Mouse (Mus musculus) liver, embryonic 16.5 days (tissue): ENCODE results near the gene AI413582. TPM values are rescaled to one million over a fixed set of nuclear protein-coding genes. Genes with fewer than 3 reads are reported as not detected.

Experiments used
- ATAC-seq: fragments of 200-750 bp; cut with Nextera tagmentation; 2 replicates; pipeline ENCODE4 v1.8.0; 2017; ENCODE audit warnings: low read depth, mild to moderate bottlenecking, moderate number of reproducible peaks, moderate library complexity
- H3K27ac ChIP-seq: fragments of 300-500 bp; sonication (generic); 2 replicates; pipeline ENCODE4 v1.5.1; 2014; ENCODE audit warnings: mild to moderate bottlenecking, low read length
- H3K27me3 ChIP-seq: fragments of 300-500 bp; sonication (generic); 2 replicates; pipeline ENCODE4 v1.6.1; 2014; ENCODE audit warnings: low read depth, low read length, mixed read lengths; ENCODE audit not compliant: control insufficient read depth, insufficient read depth
- H3K36me3 ChIP-seq: fragments of 300-500 bp; sonication (generic); 2 replicates; pipeline ENCODE4 v1.6.1; 2014; ENCODE audit warnings: mild to moderate bottlenecking; ENCODE audit not compliant: control insufficient read depth, insufficient read depth
- H3K4me1 ChIP-seq: fragments of 300-500 bp; sonication (generic); 2 replicates; pipeline ENCODE4 v1.6.1; 2014; ENCODE audit warnings: low read depth, low read length, mixed read lengths; ENCODE audit not compliant: control insufficient read depth
- H3K4me2 ChIP-seq: fragments of 300-500 bp; sonication (generic); 2 replicates; pipeline ENCODE4 v1.6.1; 2014; ENCODE audit warnings: low read depth, low read length, mixed read lengths
- H3K4me3 ChIP-seq: fragments of 300-500 bp; sonication (generic); 2 replicates; pipeline ENCODE4 v1.5.1; 2014; ENCODE audit warnings: low read depth, mild to moderate bottlenecking, low read length
- H3K9ac ChIP-seq: fragments of 300-500 bp; sonication (generic); 2 replicates; pipeline ENCODE4 v1.6.1; 2014; ENCODE audit warnings: low read depth, low read length
- H3K9me3 ChIP-seq: fragments of 300-500 bp; sonication (generic); replicated peaks from 2 replicates; pipeline ENCODE4 v1.6.1; 2016; ENCODE audit warnings: low read length; ENCODE audit not compliant: control insufficient read depth
- WGBS: fragments of 180-500 bp; shearing (Covaris S2); extraction: QIAGEN DNeasy Blood & Tissue Kit; methylation state at CpG from one replicate; pipeline ENCODE4 v1.1.7; 2014; ENCODE audit not compliant: insufficient replicate concordance; 5-methylcytosine and 5-hydroxymethylcytosine counted together
- polyA plus RNA-seq: library from polyadenylated mRNA; unstranded; fragments of >200 nt; fragmentation: Nextera tagmentation; extraction: Ambion mirVana; gene quantifications from 2 replicates; pipeline ENCODE4 v1.2.1, GENCODE M21; 2015

Gene AI413582
- polyA plus RNA-seq, 1 experiment from 2014 or later = 10.5 TPM

DNA sequence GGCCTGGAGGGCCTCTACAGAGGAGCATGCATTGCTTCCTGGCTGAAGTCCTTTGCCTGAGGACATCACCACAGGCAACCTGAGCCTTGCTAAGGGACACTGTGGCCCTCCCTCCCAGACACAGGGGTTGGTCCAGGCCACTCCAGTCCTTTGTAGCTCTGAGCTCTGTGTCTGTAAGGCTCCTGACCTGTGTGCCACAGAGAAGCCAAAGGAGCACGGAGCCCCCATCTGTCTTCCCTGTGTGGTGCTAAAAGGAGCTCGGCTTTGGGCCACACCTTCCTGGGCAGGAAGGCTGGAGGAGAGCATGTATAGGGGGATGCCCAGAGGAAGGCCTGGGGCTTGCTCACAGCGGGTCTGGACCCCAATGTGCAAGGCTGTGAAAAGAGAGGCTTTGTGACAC lies 23.6 kb downstream of the AI413582 start:
- WGBS = 65% methylated on average over 3 of the region's 3 CpGs
- no peak for ATAC-seq
- H3K27me3 ChIP-seq = no peaks in the 10 kb centered on the region
- H3K4me2 ChIP-seq = no peak overlapping the region
- no peak overlapping the region for H3K27ac ChIP-seq
- no peak overlapping the region for H3K4me3 ChIP-seq
- no peaks in the 10 kb centered on the region for H3K4me1 ChIP-seq
- H3K9me3 ChIP-seq = no peaks in the 10 kb centered on the region
- no peaks in the 10 kb centered on the region for H3K36me3 ChIP-seq
- no peak overlapping the region for H3K9ac ChIP-seq

DNA sequence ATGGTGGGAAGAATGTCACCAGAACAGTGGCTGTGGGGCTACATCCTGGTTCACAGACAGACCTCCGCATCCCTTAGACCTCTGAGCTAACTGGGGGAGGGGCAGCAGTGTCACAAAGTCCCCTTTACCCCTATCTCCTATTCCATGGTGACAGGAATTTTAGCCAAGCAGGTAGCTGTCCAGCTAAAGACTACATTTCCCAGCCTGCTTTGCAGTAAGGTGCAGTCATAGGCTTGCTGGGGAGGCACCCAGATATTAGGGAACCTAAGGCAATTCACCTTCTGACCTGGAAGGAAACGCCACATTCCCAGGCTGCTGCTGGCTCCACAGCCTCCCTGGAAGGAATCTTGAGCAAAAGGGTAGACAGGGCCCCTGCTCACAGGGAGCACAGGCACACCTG lies 24.3 kb downstream of the AI413582 start:
- Histone ChIP-seq H3K27ac (no peak overlapping the region), H3K9ac (no peak overlapping the region), H3K36me3 (no peaks in the 10 kb centered on the region), H3K4me2 (no peak overlapping the region), H3K27me3 (no peaks in the 10 kb centered on the region), H3K9me3 (no peaks in the 10 kb centered on the region), H3K4me3 (no peak overlapping the region), H3K4me1 (no peaks in the 10 kb centered on the region)
- 68% methylated on average over 2 of the region's 2 CpGs for WGBS
- no peak for ATAC-seq

GRCm38 (mm10) chr17:27534718-27535117 lies 30.8 kb downstream of the AI413582 start:
- Histone ChIP-seq H3K36me3 (no peaks in the 10 kb centered on the region), H3K9ac (no peak overlapping the region), H3K27me3 (no peaks in the 10 kb centered on the region), H3K4me2 (no peak overlapping the region), H3K4me3 (no peak overlapping the region), H3K27ac (no peak overlapping the region), H3K4me1 (peaks cover 6% of the 10 kb centered on the region), H3K9me3 (no peaks in the 10 kb centered on the region)
- ATAC-seq = no peak
- 3% methylated on average over 10 of the region's 10 CpGs for WGBS

DNA sequence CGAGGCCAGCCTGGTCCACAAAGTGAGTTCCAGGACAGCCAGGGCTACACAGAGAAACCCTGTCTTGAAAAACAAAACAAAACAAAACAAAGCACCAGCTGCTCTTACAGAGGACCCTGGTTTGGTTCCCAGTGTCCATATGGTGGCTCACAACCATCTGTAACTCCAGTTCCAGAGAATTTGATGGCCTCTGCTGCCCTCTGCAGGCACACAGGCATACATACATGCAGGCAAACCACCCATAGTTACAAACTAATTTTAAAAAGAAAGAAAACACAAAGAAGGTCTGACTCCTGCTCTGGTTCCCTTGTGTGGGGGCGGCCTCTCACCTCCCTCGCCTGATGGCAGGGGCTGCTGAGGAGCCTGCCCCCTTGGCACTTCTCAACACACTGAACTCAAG lies 32.2 kb downstream of the AI413582 start:
- Histone ChIP-seq H3K4me1 (peaks cover 6% of the 10 kb centered on the region), H3K4me3 (no peak overlapping the region), H3K36me3 (no peaks in the 10 kb centered on the region), H3K27me3 (no peaks in the 10 kb centered on the region), H3K4me2 (no peak overlapping the region), H3K9ac (no peak overlapping the region), H3K9me3 (no peaks in the 10 kb centered on the region), H3K27ac (no peak overlapping the region)
- ATAC-seq = no peak
- 73% methylated on average over 3 of the region's 3 CpGs for WGBS

DNA sequence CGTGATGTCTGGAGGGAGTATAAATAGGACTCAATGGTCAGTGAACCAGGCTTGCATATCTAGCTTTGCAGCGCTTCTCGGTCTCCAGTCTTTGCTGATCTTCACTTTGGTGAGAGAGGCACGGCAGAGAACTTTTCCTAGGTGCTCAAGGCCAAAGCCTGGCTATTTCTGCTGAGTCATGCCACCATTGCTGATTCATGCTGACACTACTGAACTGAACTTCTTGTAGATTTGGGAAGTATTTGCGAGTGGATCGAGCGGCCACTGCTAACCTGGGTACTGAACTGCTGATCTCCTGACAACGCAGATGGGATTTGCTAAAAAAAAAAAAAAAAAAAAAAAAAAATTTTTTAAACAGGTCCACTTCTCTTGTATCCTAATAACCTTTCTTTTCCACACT lies 33.5 kb downstream of the AI413582 start:
- H3K4me2 ChIP-seq = peak overlapping the region; percentile 13; the same call in 1 of the 2 replicates
- no peak overlapping the region for H3K27ac ChIP-seq
- no peaks in the 10 kb centered on the region for H3K9me3 ChIP-seq
- H3K4me3 ChIP-seq = no peak overlapping the region
- no peak overlapping the region for H3K9ac ChIP-seq
- no peaks in the 10 kb centered on the region for H3K36me3 ChIP-seq
- peaks cover 6% of the 10 kb centered on the region for H3K4me1 ChIP-seq
- no peaks in the 10 kb centered on the region for H3K27me3 ChIP-seq
- WGBS = 59% methylated on average over 8 of the region's 8 CpGs
- ATAC-seq = no peak

- Histone ChIP-seq H3K4me2 (no peak overlapping the region), H3K36me3 (no peaks in the 10 kb centered on the region), H3K9ac (no peak overlapping the region), H3K9me3 (no peaks in the 10 kb centered on the region), H3K4me1 (peaks cover 4% of the 10 kb centered on the region; the same call in 1 of the 2 replicates), H3K27ac (no peak overlapping the region), H3K27me3 (no peaks in the 10 kb centered on the region), H3K4me3 (no peak overlapping the region)
- ATAC-seq = no peak
- 71% methylated on average over 5 of the region's 5 CpGs for WGBS
Measured at GRCm38 (mm10) chr17:27528767-27529166, 36.8 kb downstream of the AI413582 start.

- H3K9ac ChIP-seq = no peak overlapping the region
- H3K4me3 ChIP-seq = no peak overlapping the region
- no peak overlapping the region for H3K27ac ChIP-seq
- no peak overlapping the region for H3K4me2 ChIP-seq
- no peaks in the 10 kb centered on the region for H3K36me3 ChIP-seq
- 50% methylated on average over 8 of the region's 8 CpGs for WGBS
- no peaks in the 10 kb centered on the region for H3K27me3 ChIP-seq
- no peak for ATAC-seq
- H3K4me1 ChIP-seq = peaks cover 4% of the 10 kb centered on the region; the same call in 1 of the 2 replicates
- H3K9me3 ChIP-seq = no peaks in the 10 kb centered on the region
Measured at GRCm38 (mm10) chr17:27528030-27528429, 37.5 kb downstream of the AI413582 start.

DNA sequence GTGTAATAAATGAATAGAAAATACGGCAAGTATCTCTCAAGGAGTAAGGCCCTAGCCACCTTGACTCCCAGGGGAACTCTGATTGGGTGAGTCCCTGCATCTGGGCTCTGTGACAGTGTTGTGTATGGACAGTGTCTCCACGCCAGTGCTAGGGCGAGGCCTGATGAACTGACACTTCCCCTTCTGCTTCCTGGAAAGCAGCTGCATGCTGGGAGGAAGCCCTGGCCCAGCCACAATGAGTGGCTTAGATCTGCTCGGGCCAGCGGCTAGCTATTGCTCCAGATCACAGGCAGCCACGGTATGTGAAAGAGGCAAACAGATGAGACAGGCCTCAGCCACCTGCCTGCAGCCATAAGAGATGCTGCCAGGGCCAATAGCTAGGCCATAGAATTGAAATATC lies 38.4 kb downstream of the AI413582 start:
- ATAC-seq = no peak
- no peak overlapping the region for H3K27ac ChIP-seq
- 32% methylated on average over 6 of the region's 6 CpGs for WGBS

DNA sequence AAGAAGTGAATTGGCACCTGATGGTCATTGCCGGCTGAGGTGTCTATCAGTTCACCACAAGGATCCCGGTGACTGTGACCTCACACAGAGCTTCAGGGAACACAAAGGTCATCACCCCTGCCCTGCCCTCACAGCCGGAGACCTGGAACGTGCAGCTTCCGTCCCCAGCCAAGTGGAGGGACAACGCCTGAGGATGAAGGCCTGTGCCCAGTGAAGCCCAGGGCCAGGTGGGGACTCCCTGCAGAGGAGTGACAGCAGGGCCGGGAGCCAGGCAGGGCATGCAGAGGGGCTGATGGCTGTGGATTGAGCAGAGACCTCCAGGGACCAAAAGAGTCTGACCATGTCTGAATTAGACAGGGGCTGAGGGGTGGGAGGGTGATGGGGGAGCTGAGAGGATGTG lies 42.4 kb downstream of the AI413582 start:
- WGBS = 62% methylated on average over 7 of the region's 7 CpGs
- 0 out of 2 replicates have a peak, but pooled peaks have one; percentile 21 for ATAC-seq
- Histone ChIP-seq H3K4me3 (no peak overlapping the region), H3K4me2 (no peak overlapping the region), H3K9me3 (no peaks in the 10 kb centered on the region), H3K27ac (no peak overlapping the region), H3K9ac (no peak overlapping the region), H3K27me3 (peaks cover 19% of the 10 kb centered on the region), H3K4me1 (no peaks in the 10 kb centered on the region), H3K36me3 (no peaks in the 10 kb centered on the region)

More for the DNA sequence above, 38.4 kb downstream of the AI413582 start:
- H3K9ac ChIP-seq = no peak overlapping the region
- H3K4me2 ChIP-seq = no peak overlapping the region
- H3K36me3 ChIP-seq = no peaks in the 10 kb centered on the region
- peaks cover 4% of the 10 kb centered on the region; the same call in 1 of the 2 replicates for H3K4me1 ChIP-seq
- H3K27me3 ChIP-seq = no peaks in the 10 kb centered on the region
- no peak overlapping the region for H3K4me3 ChIP-seq
- H3K9me3 ChIP-seq = no peaks in the 10 kb centered on the region
